Mouse (Mus musculus): ENCODE results near the gene Plekhg1. TPM values are rescaled to one million over a fixed set of nuclear protein-coding genes. Genes with fewer than 3 reads are reported as not detected.

Plekhg1 gene
- polyA plus RNA-seq, 1 experiment from 2014 or later = 16.4 TPM

- Histone ChIP-seq H3K36me3 (ENCODE audit: control insufficient read depth, insufficient read depth, low read length) (no peaks in the 10 kb centered on the region), H3K9ac (replicated peaks; ENCODE audit: low read depth, low read length) (no peak overlapping the region), H3K9me3 (ENCODE audit: control insufficient read depth, low read depth, low read length) (no peaks in the 10 kb centered on the region), H3K4me2 (replicated peaks; ENCODE audit: low read depth, low read length) (no peak overlapping the region), H3K27ac (ENCODE audit: low read length) (no peak overlapping the region), H3K4me3 (ENCODE audit: low read depth, low read length) (no peak overlapping the region), H3K27me3 (ENCODE audit: control insufficient read depth, insufficient read depth, low read length) (no peaks in the 10 kb centered on the region), H3K4me1 (ENCODE audit: control insufficient read depth, insufficient read depth, low read length) (no peaks in the 10 kb centered on the region)
- ATAC-seq (ENCODE audit: insufficient number of reproducible peaks, insufficient read depth, low FRiP score, low read depth) = no peak
- 85% methylated on average over 6 of the region's 6 CpGs for WGBS
Measured at GRCm38 (mm10) chr10:3826043-3826442, 85.9 kb downstream of the Plekhg1 start.

GRCm38 (mm10) chr10:3827368-3827767 is 87.2 kb downstream of the Plekhg1 start:
- WGBS = 87% methylated on average over 1 of the region's 1 CpGs
- no peak overlapping the region for H3K27ac ChIP-seq (ENCODE audit: low read length)
- H3K9ac ChIP-seq (replicated peaks; ENCODE audit: low read depth, low read length) = no peak overlapping the region
- no peak for ATAC-seq (ENCODE audit: insufficient number of reproducible peaks, insufficient read depth, low FRiP score, low read depth)
- H3K4me2 ChIP-seq (replicated peaks; ENCODE audit: low read depth, low read length) = no peak overlapping the region
- no peaks in the 10 kb centered on the region for H3K4me1 ChIP-seq (ENCODE audit: control insufficient read depth, insufficient read depth, low read length)
- no peak overlapping the region for H3K4me3 ChIP-seq (ENCODE audit: low read depth, low read length)
- no peaks in the 10 kb centered on the region for H3K36me3 ChIP-seq (ENCODE audit: control insufficient read depth, insufficient read depth, low read length)
- H3K27me3 ChIP-seq (ENCODE audit: control insufficient read depth, insufficient read depth, low read length) = no peaks in the 10 kb centered on the region
- no peaks in the 10 kb centered on the region for H3K9me3 ChIP-seq (ENCODE audit: control insufficient read depth, low read depth, low read length)

GRCm38 (mm10) chr10:3829472-3829871 is 89.3 kb downstream of the Plekhg1 start:
- H3K4me2 ChIP-seq (replicated peaks; ENCODE audit: low read depth, low read length) = no peak overlapping the region
- ATAC-seq (ENCODE audit: insufficient number of reproducible peaks, insufficient read depth, low FRiP score, low read depth) = no peak
- H3K27me3 ChIP-seq (ENCODE audit: control insufficient read depth, insufficient read depth, low read length) = no peaks in the 10 kb centered on the region
- no peak overlapping the region for H3K4me3 ChIP-seq (ENCODE audit: low read depth, low read length)
- no peaks in the 10 kb centered on the region for H3K36me3 ChIP-seq (ENCODE audit: control insufficient read depth, insufficient read depth, low read length)
- H3K9me3 ChIP-seq (ENCODE audit: control insufficient read depth, low read depth, low read length) = no peaks in the 10 kb centered on the region
- 29% methylated on average over 5 of the region's 5 CpGs for WGBS
- no peak overlapping the region for H3K27ac ChIP-seq (ENCODE audit: low read length)
- no peak overlapping the region for H3K9ac ChIP-seq (replicated peaks; ENCODE audit: low read depth, low read length)
- no peaks in the 10 kb centered on the region for H3K4me1 ChIP-seq (ENCODE audit: control insufficient read depth, insufficient read depth, low read length)

- Histone ChIP-seq H3K36me3 (ENCODE audit: control insufficient read depth, insufficient read depth, low read length) (no peaks in the 10 kb centered on the region), H3K4me1 (ENCODE audit: control insufficient read depth, insufficient read depth, low read length) (no peaks in the 10 kb centered on the region), H3K9ac (replicated peaks; ENCODE audit: low read depth, low read length) (no peak overlapping the region), H3K9me3 (ENCODE audit: control insufficient read depth, low read depth, low read length) (no peaks in the 10 kb centered on the region), H3K4me2 (replicated peaks; ENCODE audit: low read depth, low read length) (no peak overlapping the region), H3K27me3 (ENCODE audit: control insufficient read depth, insufficient read depth, low read length) (no peaks in the 10 kb centered on the region), H3K27ac (ENCODE audit: low read length) (no peak overlapping the region), H3K4me3 (ENCODE audit: low read depth, low read length) (no peak overlapping the region)
- no peak for ATAC-seq (ENCODE audit: insufficient number of reproducible peaks, insufficient read depth, low FRiP score, low read depth)
- 78% methylated on average over 1 of the region's 1 CpGs for WGBS
Measured at GRCm38 (mm10) chr10:3830618-3831017, 90.5 kb downstream of the Plekhg1 start.

- WGBS = 77% methylated on average over 11 of the region's 11 CpGs
- Histone ChIP-seq H3K9me3 (ENCODE audit: control insufficient read depth, low read depth, low read length) (no peaks in the 10 kb centered on the region), H3K4me1 (ENCODE audit: control insufficient read depth, insufficient read depth, low read length) (no peaks in the 10 kb centered on the region), H3K27ac (ENCODE audit: low read length) (peak overlapping the region; percentile 15; the same call in 1 of the 2 replicates), H3K27me3 (ENCODE audit: control insufficient read depth, insufficient read depth, low read length) (no peaks in the 10 kb centered on the region), H3K4me3 (ENCODE audit: low read depth, low read length) (no peak overlapping the region), H3K9ac (replicated peaks; ENCODE audit: low read depth, low read length) (no peak overlapping the region), H3K36me3 (ENCODE audit: control insufficient read depth, insufficient read depth, low read length) (no peaks in the 10 kb centered on the region), H3K4me2 (replicated peaks; ENCODE audit: low read depth, low read length) (no peak overlapping the region)
- no peak for ATAC-seq (ENCODE audit: insufficient number of reproducible peaks, insufficient read depth, low FRiP score, low read depth)
Measured at GRCm38 (mm10) chr10:3831597-3832351, 91.6 kb downstream of the Plekhg1 start.

- Histone ChIP-seq H3K27me3 (ENCODE audit: control insufficient read depth, insufficient read depth, low read length) (no peaks in the 10 kb centered on the region), H3K9ac (replicated peaks; ENCODE audit: low read depth, low read length) (no peak overlapping the region), H3K27ac (ENCODE audit: low read length) (no peak overlapping the region), H3K4me1 (ENCODE audit: control insufficient read depth, insufficient read depth, low read length) (no peaks in the 10 kb centered on the region), H3K4me2 (replicated peaks; ENCODE audit: low read depth, low read length) (no peak overlapping the region), H3K36me3 (ENCODE audit: control insufficient read depth, insufficient read depth, low read length) (no peaks in the 10 kb centered on the region), H3K4me3 (ENCODE audit: low read depth, low read length) (no peak overlapping the region), H3K9me3 (ENCODE audit: control insufficient read depth, low read depth, low read length) (no peaks in the 10 kb centered on the region)
- no peak for ATAC-seq (ENCODE audit: insufficient number of reproducible peaks, insufficient read depth, low FRiP score, low read depth)
- WGBS = 91% methylated on average over 1 of the region's 1 CpGs
Measured at GRCm38 (mm10) chr10:3834060-3834459, 93.9 kb downstream of the Plekhg1 start.

- no peaks in the 10 kb centered on the region for H3K27me3 ChIP-seq (ENCODE audit: control insufficient read depth, insufficient read depth, low read length)
- no peak overlapping the region for H3K27ac ChIP-seq (ENCODE audit: low read length)
- WGBS = 83% methylated on average over 7 of the region's 7 CpGs
- no peak for ATAC-seq (ENCODE audit: insufficient number of reproducible peaks, insufficient read depth, low FRiP score, low read depth)
- no peak overlapping the region for H3K9ac ChIP-seq (replicated peaks; ENCODE audit: low read depth, low read length)
- H3K9me3 ChIP-seq (ENCODE audit: control insufficient read depth, low read depth, low read length) = no peaks in the 10 kb centered on the region
- no peaks in the 10 kb centered on the region for H3K4me1 ChIP-seq (ENCODE audit: control insufficient read depth, insufficient read depth, low read length)
- H3K36me3 ChIP-seq (ENCODE audit: control insufficient read depth, insufficient read depth, low read length) = no peaks in the 10 kb centered on the region
- no peak overlapping the region for H3K4me2 ChIP-seq (replicated peaks; ENCODE audit: low read depth, low read length)
- no peak overlapping the region for H3K4me3 ChIP-seq (ENCODE audit: low read depth, low read length)
Measured at GRCm38 (mm10) chr10:3834678-3835077, 94.5 kb downstream of the Plekhg1 start.

- H3K27me3 ChIP-seq (ENCODE audit: control insufficient read depth, insufficient read depth, low read length) = no peaks in the 10 kb centered on the region
- peaks cover 5% of the 10 kb centered on the region; the same call in 1 of the 2 replicates for H3K4me1 ChIP-seq (ENCODE audit: control insufficient read depth, insufficient read depth, low read length)
- H3K9ac ChIP-seq (replicated peaks; ENCODE audit: low read depth, low read length) = no peak overlapping the region
- H3K4me3 ChIP-seq (ENCODE audit: low read depth, low read length) = no peak overlapping the region
- ATAC-seq (ENCODE audit: insufficient number of reproducible peaks, insufficient read depth, low FRiP score, low read depth) = no peak
- no peak overlapping the region for H3K4me2 ChIP-seq (replicated peaks; ENCODE audit: low read depth, low read length)
- no peaks in the 10 kb centered on the region for H3K9me3 ChIP-seq (ENCODE audit: control insufficient read depth, low read depth, low read length)
- no peak overlapping the region for H3K27ac ChIP-seq (ENCODE audit: low read length)
- H3K36me3 ChIP-seq (ENCODE audit: control insufficient read depth, insufficient read depth, low read length) = no peaks in the 10 kb centered on the region
- 80% methylated on average over 10 of the region's 10 CpGs for WGBS
Measured at GRCm38 (mm10) chr10:3835616-3836015, 95.5 kb downstream of the Plekhg1 start.
